Mouse (Mus musculus) myocyte (in vitro differentiated cells): ENCODE measurements around the gene Dpm2. TPM values are rescaled to one million over a fixed set of nuclear protein-coding genes. Genes with fewer than 3 reads are reported as not detected.

Source experiments
- H3K27me3 ChIP-seq: one replicate; pipeline ENCODE4 v1.6.1; 2011; ENCODE audit not compliant: control insufficient read depth, insufficient read depth, insufficient read length
- H3K36me3 ChIP-seq: one replicate; pipeline ENCODE4 v1.6.1; 2011; ENCODE audit not compliant: control insufficient read depth, insufficient read depth
- H3K4me2 ChIP-seq: one replicate; pipeline ENCODE4 v1.6.1; 2011; ENCODE audit warnings: low read depth, control low read depth
- H3K4me3 ChIP-seq: one replicate; pipeline ENCODE4 v1.5.1; 2011; ENCODE audit warnings: mild to moderate bottlenecking, control low read depth, moderate library complexity
- H3K79me2 ChIP-seq: one replicate; pipeline ENCODE4 v1.6.1; 2011; ENCODE audit not compliant: control insufficient read depth, insufficient read depth
- H3ac ChIP-seq: one replicate; pipeline ENCODE4 v1.6.1; 2011; ENCODE audit not compliant: control insufficient read depth, insufficient read length
- CEBPB ChIP-seq: IDR thresholded peaks from 2 replicates; pipeline ENCODE4 v1.6.1; 2011; ENCODE audit warnings: mild to moderate bottlenecking, moderate library complexity; ENCODE audit not compliant: poor library complexity, insufficient read depth, severe bottlenecking
- E2F4 ChIP-seq: IDR thresholded peaks from one replicate; pipeline ENCODE4 v1.6.1; 2011; ENCODE audit warnings: mild to moderate bottlenecking, control low read depth, moderate library complexity; ENCODE audit not compliant: insufficient read depth
- MAX ChIP-seq: IDR thresholded peaks from one replicate; pipeline ENCODE4 v1.6.1; 2011; ENCODE audit warnings: low read depth, mild to moderate bottlenecking, control low read depth
- MYOD1 ChIP-seq, 3 experiments: IDR thresholded peaks; one replicate each; pipeline ENCODE4 v1.6.1; 2011; ENCODE audit warnings: control low read depth in 2 of 3, low read depth in 2 of 3, mild to moderate bottlenecking in 2 of 3, moderate library complexity in 1 of 3; ENCODE audit not compliant: insufficient read length in 2 of 3, control insufficient read depth in 1 of 3
- MYOG ChIP-seq, 3 experiments: IDR thresholded peaks; one replicate each; pipeline ENCODE4 v1.6.1; 2011; ENCODE audit warnings: control low read depth in 2 of 3, low read depth in 2 of 3, mild to moderate bottlenecking in 2 of 3; ENCODE audit not compliant: insufficient read length in 2 of 3, control insufficient read depth in 1 of 3, insufficient read depth in 1 of 3
- POLR2A ChIP-seq: IDR thresholded peaks from one replicate; pipeline ENCODE4 v1.6.1; 2011; ENCODE audit warnings: low read depth, mild to moderate bottlenecking, control low read depth, moderate library complexity; ENCODE audit not compliant: insufficient read length
- POLR2AphosphoS2 ChIP-seq: IDR thresholded peaks from one replicate; pipeline ENCODE4 v1.6.1; 2011; ENCODE audit warnings: low read depth, control low read depth; ENCODE audit not compliant: insufficient read length
- REST ChIP-seq: IDR thresholded peaks from one replicate; pipeline ENCODE4 v1.6.1; 2011; ENCODE audit warnings: mild to moderate bottlenecking, control low read depth, moderate library complexity; ENCODE audit not compliant: insufficient read depth, insufficient read length
- SRF ChIP-seq: IDR thresholded peaks from one replicate; pipeline ENCODE4 v1.6.1; 2011; ENCODE audit warnings: low read depth; ENCODE audit not compliant: control insufficient read depth, insufficient read length
- TCF12 ChIP-seq: IDR thresholded peaks from one replicate; pipeline ENCODE4 v1.6.1; 2011; ENCODE audit warnings: mild to moderate bottlenecking, control low read depth; ENCODE audit not compliant: poor library complexity, insufficient read depth, severe bottlenecking
- TCF3 ChIP-seq: IDR thresholded peaks from one replicate; pipeline ENCODE4 v1.6.1; 2011; ENCODE audit warnings: low read depth, control low read depth; ENCODE audit not compliant: insufficient read length
- USF1 ChIP-seq: IDR thresholded peaks from one replicate; pipeline ENCODE4 v1.6.1; 2011; ENCODE audit warnings: low read depth, mild to moderate bottlenecking, control low read depth, moderate library complexity
- polyA plus RNA-seq: library from polyadenylated mRNA; unstranded; fragments of >200 nt; fragmentation: generic; extraction: Trizol; gene quantifications from one replicate; pipeline ENCODE4 v1.2.1, GENCODE M21; 2012; ENCODE audit warnings: missing spikeins

Gene Dpm2
- polyA plus RNA-seq, 1 experiment, result 47.5 TPM

DNA sequence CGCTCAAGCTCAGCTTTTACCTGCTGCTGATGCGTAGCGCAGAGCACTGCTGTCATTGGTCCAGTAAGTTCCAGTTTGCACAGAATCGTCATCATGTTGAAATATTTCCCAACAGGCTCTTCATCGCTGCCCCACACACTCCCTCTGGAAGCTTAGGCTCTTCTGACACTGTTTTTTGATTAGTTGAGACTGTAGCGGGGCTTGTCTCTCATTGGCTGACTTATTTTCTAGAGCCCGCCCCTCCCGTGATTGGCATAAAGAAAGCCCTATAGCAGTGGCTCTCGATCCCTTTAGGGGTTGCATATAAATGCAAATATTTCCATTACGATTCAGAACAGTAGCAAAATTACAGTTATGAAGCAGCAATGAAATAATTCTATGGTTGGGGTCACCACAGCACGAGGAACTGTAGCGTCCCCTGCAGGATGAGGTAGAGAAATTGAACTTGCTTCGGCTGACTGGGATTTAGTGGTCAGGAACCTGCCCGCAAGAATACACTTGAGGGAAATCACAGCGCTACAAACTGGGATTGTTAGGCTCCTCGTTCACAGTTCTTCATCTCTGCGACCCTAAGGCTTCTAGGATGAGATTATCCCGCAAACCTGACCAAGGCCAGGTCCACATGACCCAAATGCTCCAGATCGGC, 10.9 kb downstream of the Dpm2 start:
- H3K27me3 ChIP-seq, result no peaks in the 10 kb centered on the region

DNA sequence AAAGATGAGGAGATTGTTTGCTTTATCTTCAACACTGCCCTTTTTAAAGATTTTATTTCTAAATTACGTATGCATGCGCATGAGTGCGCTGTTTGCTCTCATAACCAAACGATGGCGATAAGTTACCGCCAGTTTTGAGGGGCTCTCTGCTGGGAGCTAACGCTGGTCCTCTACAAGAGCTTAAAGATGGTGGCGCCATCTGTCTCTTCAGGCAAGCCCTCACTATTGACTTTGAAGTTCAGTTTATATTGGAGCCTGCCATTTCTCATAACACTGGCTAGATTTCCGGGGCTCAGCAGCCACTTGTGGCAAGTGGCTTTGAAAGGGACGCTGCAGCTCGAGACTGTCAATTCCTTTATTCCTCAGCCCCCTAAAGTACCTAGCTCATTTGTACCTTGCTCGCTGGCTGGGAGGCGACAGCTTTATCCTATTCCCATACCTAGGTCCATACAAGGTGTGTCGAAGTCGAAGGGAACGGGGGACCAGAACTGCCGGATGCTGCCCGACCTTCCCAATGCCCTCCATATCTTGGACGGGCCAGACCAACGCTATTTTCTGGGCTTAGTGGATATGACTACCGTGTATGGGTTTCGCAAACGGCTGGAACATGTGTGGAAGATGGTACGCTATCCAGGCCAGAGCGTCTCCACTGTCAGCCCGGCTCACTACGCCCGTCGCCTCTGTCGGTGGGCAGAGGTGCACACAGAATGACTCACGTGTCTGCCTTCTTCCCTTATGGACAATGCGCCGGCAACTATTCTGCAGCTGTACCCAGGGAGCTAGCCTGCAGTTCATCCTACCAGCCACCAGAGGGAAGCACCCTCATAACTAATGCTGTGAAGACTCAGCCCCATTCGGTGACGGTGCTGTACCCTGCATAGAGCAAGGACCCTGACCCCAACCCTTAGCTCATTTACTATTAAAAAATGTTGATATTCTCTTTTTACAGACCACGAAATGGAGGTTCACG, 12.5 kb downstream of the Dpm2 start:
- TF ChIP-seq TCF3, result no peak
- TF ChIP-seq MYOG (IDR thresholded peaks at IDR 0.05; ENCODE audit: control insufficient read depth in 1 of 3, insufficient read depth in 1 of 3, insufficient read length in 2 of 3, low read depth in 2 of 3), result no peak
- peak in 2 of 3 experiments; percentile 7 to 14 for TF ChIP-seq MYOD1 (IDR thresholded peaks at IDR 0.05; ENCODE audit: control insufficient read depth in 1 of 3, insufficient read length in 2 of 3, low read depth in 2 of 3)
- Histone ChIP-seq H3ac (no peak overlapping the region), H3K27me3 (no peaks in the 10 kb centered on the region), H3K4me2 (peak overlapping the region; percentile 56), H3K79me2 (peaks cover 11% of the 10 kb centered on the region), H3K36me3 (no peaks in the 10 kb centered on the region), H3K4me3 (no peak overlapping the region)

More for the DNA sequence above, 10.9 kb downstream of the Dpm2 start:
- Histone ChIP-seq H3K4me3 (no peak overlapping the region), H3K79me2 (no peaks in the 10 kb centered on the region), H3K4me2 (peak overlapping the region; percentile 20), H3K36me3 (no peaks in the 10 kb centered on the region), H3ac (no peak overlapping the region)
- TF ChIP-seq POLR2A, result no peak

DNA sequence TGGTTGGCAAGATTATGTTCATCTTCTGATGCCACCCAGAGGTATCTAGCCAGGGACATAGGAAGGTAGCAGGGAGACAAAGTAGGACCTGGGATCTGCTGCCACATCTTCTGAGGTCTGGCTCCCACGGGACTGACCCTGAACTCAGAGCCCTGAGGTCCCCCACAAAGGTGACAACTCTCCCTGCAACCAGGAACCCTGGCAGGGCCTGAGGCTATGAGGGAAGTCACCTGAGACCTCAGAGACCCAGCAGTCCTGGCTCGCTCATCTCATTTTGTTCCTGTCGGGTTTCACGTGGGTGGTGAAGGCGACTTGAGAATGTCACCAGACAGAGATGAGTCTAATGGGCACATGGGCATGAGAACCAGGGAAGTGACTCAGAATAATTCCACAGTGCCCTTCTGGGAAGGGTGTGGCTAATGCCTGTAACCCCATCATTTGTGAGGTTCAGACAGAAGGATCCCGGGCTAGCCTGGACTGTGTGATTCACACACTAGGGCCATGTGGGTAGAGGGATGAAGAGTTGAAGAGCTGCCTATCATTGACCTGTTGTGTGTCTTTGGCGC, 14.6 kb downstream of the Dpm2 start:
- Histone ChIP-seq H3K27me3 (no peaks in the 10 kb centered on the region), H3ac (no peak overlapping the region), H3K36me3 (no peaks in the 10 kb centered on the region), H3K4me3 (no peak overlapping the region), H3K79me2 (peaks cover 26% of the 10 kb centered on the region), H3K4me2 (no peak overlapping the region)
- TF ChIP-seq POLR2AphosphoS2, result no peak
- no peak for TF ChIP-seq TCF3
- TF ChIP-seq SRF, result no peak
- no peak for TF ChIP-seq USF1
- TF ChIP-seq E2F4, result no peak
- no peak for TF ChIP-seq TCF12

DNA sequence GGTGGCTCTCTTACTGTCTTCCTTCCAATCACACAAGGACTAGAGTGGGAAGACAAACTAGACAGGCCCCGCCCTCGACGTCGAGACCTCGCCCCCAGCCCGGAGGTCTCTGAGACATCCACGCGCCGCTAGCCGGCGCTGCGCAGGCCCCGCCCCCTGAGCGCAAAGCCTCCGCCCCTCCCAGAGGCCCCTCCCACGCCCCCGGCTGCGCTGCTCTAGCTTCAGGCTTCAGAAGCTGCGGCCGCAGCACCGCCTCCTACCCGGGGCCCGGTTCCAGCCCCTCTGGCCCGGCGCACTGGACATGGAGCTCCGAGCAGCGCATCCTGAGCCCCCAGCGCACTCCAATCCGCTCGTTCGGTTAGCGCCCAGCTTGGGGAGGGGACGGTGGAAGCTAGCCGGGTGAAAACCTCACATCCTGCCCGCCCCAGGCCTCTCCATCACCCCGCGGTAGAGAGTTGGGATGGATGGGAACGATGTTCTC, 16.3 kb downstream of the Dpm2 start, which contains the start of gene St6galnac4:
Gene St6galnac4, plus strand, starts transcription at position 225 of the 481 bp plus-strand sequence.
- Histone ChIP-seq H3K79me2 (peaks cover 27% of the 10 kb centered on the region), H3K36me3 (no peaks in the 10 kb centered on the region), H3K4me2 (peak within 1 kb of the TSS; percentile 90), H3K27me3 (no peaks in the 10 kb centered on the region), H3K4me3 (peak within 1 kb of the TSS; percentile 84), H3ac (peak within 1 kb of the TSS; percentile 13)
- no peak for TF ChIP-seq SRF
- TF ChIP-seq REST, result no peak
- no peak for TF ChIP-seq USF1
- peak; percentile 83 for TF ChIP-seq POLR2AphosphoS2
- TF ChIP-seq MYOG (IDR thresholded peaks at IDR 0.05; ENCODE audit: control insufficient read depth in 1 of 3, insufficient read depth in 1 of 3, insufficient read length in 2 of 3, low read depth in 2 of 3), result peak in 1 of 3 experiments; percentile 27
- peak; percentile 79 for TF ChIP-seq POLR2A
- TF ChIP-seq E2F4, result no peak
- TF ChIP-seq TCF12, result no peak
- no peak for TF ChIP-seq MAX

DNA sequence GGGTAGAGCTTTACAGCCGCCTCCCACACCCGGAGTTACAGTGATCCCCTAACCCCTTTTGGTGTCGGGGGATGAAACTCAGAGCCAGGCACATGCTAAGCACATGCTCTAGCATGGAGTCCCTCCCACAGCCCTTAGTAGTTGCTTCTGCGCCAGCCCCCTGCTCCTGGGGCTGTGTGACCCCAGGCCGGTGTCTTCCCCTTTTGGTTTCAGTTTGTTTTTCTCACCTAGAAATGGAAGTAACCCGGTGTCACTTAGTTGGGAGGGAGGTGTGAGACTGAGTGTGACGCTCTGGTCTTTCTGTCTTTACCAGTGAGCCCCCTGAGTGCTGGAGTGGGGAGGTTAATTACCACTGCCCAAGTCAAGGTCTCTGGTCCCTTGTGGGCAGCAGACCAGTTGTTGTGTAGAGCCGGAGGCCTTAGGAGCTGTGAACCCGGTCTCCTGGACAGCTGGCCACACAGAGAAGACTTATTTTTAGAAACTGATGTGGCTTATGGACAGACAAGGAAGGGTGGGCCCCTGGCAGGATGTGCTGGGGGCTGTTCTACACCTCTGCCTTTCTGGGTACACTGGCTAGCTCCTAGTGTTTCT, 17.2 kb downstream of the Dpm2 start:
- Histone ChIP-seq H3K4me2 (peak overlapping the region; percentile 90), H3K79me2 (peaks cover 27% of the 10 kb centered on the region), H3K27me3 (no peaks in the 10 kb centered on the region), H3ac (peak overlapping the region; percentile 13), H3K4me3 (peak overlapping the region; percentile 84), H3K36me3 (no peaks in the 10 kb centered on the region)
- TF ChIP-seq USF1, result no peak
- TF ChIP-seq POLR2AphosphoS2, result no peak
- peak in 2 of 3 experiments; percentile 53 to 77 for TF ChIP-seq MYOD1 (IDR thresholded peaks at IDR 0.05; ENCODE audit: control insufficient read depth in 1 of 3, insufficient read length in 2 of 3, low read depth in 2 of 3)
- peak; percentile 43 to 86 (median 84) for TF ChIP-seq MYOG (IDR thresholded peaks at IDR 0.05; ENCODE audit: control insufficient read depth in 1 of 3, insufficient read depth in 1 of 3, insufficient read length in 2 of 3, low read depth in 2 of 3)
- TF ChIP-seq TCF12, result peak; percentile 47
- no peak for TF ChIP-seq E2F4
- TF ChIP-seq REST, result no peak
- TF ChIP-seq POLR2A, result peak; percentile 49
- TF ChIP-seq MAX, result no peak
- no peak for TF ChIP-seq SRF
- no peak for TF ChIP-seq TCF3
- TF ChIP-seq CEBPB, result no peak
